Mouse (Mus musculus) macrophage (primary cell): Measurements from ENCODE around the gene Pip5k1a. TPM values are rescaled to one million over a fixed set of nuclear protein-coding genes. Genes with fewer than 3 reads are reported as not detected.
"Not testable (repeated sequence)": the region's sequence is repeated elsewhere in the genome, so short reads cannot be mapped to it uniquely, and the experiment has no call there.

ENCODE experiments used
- H3K27ac ChIP-seq: fragments of 350-480 bp; formaldehyde crosslinking; 2 replicates; pipeline ENCODE4 v1.9.0; 2021
- H3K36me3 ChIP-seq: fragments of 350-480 bp; formaldehyde crosslinking; 2 replicates; pipeline ENCODE4 v1.9.0; 2021; ENCODE audit errors: inconsistent target
- H3K4me3 ChIP-seq: fragments of 350-480 bp; formaldehyde crosslinking; 2 replicates; pipeline ENCODE4 v1.9.0; 2021; ENCODE audit errors: inconsistent target
- H3K79me2 ChIP-seq: fragments of 350-480 bp; formaldehyde crosslinking; 2 replicates; pipeline ENCODE4 v1.9.0; 2021; ENCODE audit errors: inconsistent target
- WGBS: methylation state at CpG from one replicate; pipeline ENCODE4 v1.1.7; 2026; ENCODE audit warnings: inconsistent platforms; ENCODE audit not compliant: missing documents; 5-methylcytosine and 5-hydroxymethylcytosine counted together
- polyA plus RNA-seq: library from polyadenylated mRNA; stranded (reverse); fragments of 250-400 nt; gene quantifications from 3 replicates; pipeline ENCODE4 v1.2.4, GENCODE M21; 2018; ENCODE audit warnings: inconsistent platforms

Gene Pip5k1a
- polyA plus RNA-seq, 1 experiment from 2014 or later: 17.0 TPM

DNA sequence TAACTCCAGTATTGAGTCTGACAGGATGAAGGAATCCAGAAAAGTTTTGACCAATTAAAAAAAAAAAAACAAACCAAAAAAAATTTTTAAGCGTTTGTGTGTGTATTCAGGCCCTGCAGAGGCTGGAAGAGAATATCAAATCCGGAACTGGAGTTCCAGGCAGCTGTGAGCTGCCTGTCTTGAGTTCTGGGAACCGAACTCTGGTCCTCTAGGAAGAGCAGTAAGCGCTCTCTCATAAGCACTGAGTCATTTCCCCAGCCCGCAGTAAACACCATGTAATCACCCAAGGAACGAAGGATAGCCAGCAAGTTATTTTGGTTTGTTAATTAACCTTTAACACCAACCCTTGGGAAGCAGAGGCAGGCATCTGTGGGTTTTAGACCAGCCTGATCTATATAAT, 63.5 kb downstream of the Pip5k1a start:
- Histone ChIP-seq H3K27ac (peak overlapping the region; percentile 74), H3K79me2 (peaks cover 41% of the 10 kb centered on the region), H3K4me3 (no peak overlapping the region), H3K36me3 (no peaks in the 10 kb centered on the region)
- 36% methylated on average over 6 of the region's 6 CpGs for WGBS

DNA sequence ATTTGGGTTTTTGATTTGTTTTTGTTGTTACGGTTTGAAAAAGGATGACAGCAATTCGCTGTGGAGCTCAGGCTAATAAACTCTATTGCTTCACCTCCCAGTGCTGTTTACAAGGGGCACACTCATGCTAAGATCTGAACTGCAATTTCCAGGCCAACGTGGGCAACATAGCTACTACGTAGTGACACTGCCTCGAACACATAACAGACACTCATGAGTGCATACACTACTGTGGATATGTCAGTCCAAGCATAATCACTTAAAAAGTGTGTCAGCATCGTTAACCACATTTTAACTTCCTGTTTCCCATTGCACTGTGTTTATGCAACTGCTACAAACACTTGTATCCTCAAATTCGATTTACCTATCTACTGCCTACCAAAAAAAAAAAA, 63.9 kb downstream of the Pip5k1a start:
- peak overlapping the region; percentile 82 for H3K4me3 ChIP-seq
- H3K79me2 ChIP-seq: peaks cover 45% of the 10 kb centered on the region
- peak overlapping the region; percentile 74 for H3K27ac ChIP-seq
- no peaks in the 10 kb centered on the region for H3K36me3 ChIP-seq
- WGBS: 4% methylated on average over 7 of the region's 7 CpGs

DNA sequence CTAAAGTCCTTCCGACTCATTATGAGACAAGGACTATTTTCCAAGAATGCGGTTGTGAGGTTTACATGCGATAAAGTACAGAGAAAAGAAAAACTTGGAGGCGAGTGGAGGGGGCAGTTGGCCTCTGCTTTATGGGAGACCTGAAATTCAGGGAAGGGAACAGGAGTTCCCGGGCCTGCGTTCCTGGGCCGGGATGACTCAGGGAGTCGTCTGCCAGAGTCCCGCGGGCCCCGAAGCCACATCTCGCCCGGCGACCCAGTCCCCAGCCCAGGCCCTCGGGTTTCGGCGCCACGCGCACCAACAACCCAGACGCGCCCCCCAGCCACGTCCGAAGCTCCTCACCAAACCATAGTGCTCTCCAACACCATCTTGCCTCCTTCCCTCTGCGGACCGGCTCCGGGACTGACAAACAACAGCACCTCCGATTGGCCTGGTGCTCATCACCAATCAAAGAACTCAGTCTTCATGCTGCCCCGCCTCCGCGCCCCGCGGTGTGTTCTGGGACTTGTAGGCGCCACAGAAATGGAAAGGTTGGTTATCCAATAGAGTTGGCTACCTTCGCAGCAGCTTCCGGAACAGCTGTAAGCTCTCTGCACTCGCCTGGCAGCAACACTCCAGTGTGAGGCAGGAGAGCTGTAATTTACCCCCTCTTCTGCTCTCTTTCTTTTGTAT, 64.4 kb downstream of the Pip5k1a start, which contains the start of gene Psmd4:
Psmd4 (minus strand) TSS at position 449 of the 672 bp plus-strand sequence.
- 1% methylated on average over 34 of the region's 36 CpGs for WGBS

DNA sequence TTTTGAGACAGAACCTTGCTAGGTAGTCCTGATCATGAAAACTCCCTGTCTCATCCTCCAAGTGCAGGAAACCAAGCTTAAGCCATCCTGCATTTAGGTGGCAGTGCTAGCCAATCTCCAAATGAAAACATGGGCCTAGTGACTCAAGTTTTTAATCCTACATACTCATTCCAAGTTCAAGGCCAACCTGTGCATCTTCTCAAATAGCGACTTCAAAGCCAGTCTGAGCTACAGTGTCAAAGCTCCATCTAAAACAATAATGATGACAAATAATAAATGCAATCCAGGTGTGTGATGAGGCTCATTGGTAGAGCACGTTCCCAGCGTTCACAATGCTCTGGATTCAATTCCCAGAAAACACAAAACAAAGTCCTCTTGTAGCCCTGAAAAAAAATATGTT, 65.1 kb downstream of the Pip5k1a start:
- 12% methylated on average over 3 of the region's 3 CpGs for WGBS
- Histone ChIP-seq H3K36me3 (peaks cover 2% of the 10 kb centered on the region; the same call in 1 of the 2 replicates), H3K4me3 (peak overlapping the region; percentile 82), H3K27ac (peak overlapping the region; percentile 74; the same call in 1 of the 2 replicates), H3K79me2 (peaks cover 58% of the 10 kb centered on the region)

More for the DNA sequence above, 64.4 kb downstream of the Pip5k1a start, which contains the start of gene Psmd4:
- no peaks in the 10 kb centered on the region for H3K36me3 ChIP-seq
- peak within 1 kb of the TSS; percentile 82 for H3K4me3 ChIP-seq
- peaks cover 51% of the 10 kb centered on the region for H3K79me2 ChIP-seq
- H3K27ac ChIP-seq: peak within 1 kb of the TSS; percentile 74

DNA sequence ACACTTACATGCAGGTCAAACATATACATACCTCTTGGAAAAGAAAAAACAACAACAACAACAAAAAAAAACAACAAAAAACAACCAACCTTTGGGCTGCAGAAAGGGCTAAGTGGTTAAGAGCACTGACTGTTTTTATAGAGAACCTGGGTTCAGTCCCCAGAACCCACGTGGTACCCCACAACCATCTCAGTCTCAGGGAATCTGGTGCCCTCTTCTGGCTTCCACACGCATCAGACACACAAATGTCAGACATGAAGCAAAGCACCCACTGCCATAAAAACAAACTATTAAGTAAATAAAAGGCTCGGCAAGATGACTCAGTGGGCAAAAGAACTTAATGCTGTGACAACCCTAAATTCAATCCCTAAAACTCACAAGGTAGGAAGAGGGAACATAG, 76.8 kb downstream of the Pip5k1a start:
- Histone ChIP-seq H3K79me2 (no peaks in the 10 kb centered on the region), H3K36me3 (peaks cover 36% of the 10 kb centered on the region), H3K27ac (no peak overlapping the region), H3K4me3 (no peak overlapping the region)
- WGBS: 58% methylated on average over 3 of the region's 3 CpGs

DNA sequence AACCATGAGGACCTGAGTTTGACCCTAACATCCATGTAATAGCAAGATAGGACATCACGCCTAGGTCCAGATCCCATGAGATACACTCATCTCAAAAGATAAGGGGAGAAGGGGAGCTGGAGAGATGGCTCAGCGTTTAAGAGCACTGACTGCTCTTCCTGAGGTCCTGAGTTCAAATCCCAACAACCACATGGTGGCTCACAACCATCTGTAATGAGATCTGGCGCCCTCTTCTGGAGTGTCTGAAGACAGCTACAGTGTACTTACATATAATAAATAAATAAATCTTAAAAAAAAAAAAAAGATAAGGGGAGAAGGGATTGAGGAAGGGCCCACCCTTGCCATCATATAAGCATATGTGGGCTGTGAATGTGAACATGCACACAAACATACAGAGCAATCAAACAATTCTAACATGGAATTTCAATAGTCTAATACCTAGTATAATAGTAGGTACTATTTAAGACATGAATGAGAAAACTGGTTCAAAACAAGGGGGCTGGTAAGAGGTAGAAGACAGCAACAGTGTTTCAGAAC, 77.4 kb downstream of the Pip5k1a start:
- peaks cover 31% of the 10 kb centered on the region for H3K36me3 ChIP-seq

DNA sequence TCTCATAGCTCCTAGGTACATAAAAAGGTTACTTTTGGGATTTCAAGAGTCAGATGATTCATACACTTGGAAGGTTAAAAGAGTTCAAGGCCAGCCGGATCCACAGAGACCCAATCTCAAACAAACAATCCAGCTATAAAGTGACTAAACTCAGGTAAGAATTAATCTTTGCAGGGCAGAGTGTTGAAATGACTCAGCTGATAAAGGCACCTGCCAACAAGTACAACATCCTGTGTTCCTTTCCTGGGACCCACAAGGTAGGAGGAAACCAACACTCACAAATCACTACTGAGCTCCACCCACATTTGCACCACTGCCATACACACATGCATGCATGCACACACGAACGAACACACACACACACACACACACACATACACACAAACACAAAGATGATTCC, 78.1 kb downstream of the Pip5k1a start:
- peaks cover 23% of the 10 kb centered on the region for H3K36me3 ChIP-seq
- H3K27ac ChIP-seq: no peak overlapping the region
- H3K4me3 ChIP-seq: no peak overlapping the region
- no peaks in the 10 kb centered on the region for H3K79me2 ChIP-seq
- WGBS: 60% methylated on average over 3 of the region's 3 CpGs

More for the DNA sequence above, 77.4 kb downstream of the Pip5k1a start:
- not testable (repeated sequence) for H3K27ac ChIP-seq, H3K4me3 ChIP-seq, H3K79me2 ChIP-seq
- WGBS: 100% methylated on average over 2 of the region's 3 CpGs

DNA sequence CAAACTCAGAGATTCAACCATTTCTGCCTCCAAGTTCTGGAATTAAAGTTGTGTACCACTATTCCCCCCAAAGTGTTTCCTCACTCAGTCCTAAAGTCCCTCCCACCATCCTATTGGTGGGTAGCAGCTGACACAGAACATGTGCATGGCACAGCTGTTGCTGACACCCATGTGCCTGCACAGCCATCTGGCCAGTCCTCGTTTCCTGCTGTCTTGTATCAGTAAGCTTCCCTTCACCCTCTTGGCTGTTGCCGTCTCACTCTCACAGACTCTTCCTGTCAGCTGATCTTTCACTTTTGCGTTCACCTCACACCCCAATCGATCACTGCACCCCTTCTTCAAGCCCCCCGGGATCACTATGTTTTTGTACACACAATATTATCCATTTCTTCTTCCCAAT, 79.0 kb downstream of the Pip5k1a start:
- H3K36me3 ChIP-seq: peaks cover 14% of the 10 kb centered on the region
- H3K79me2 ChIP-seq: no peaks in the 10 kb centered on the region
- WGBS: 17% methylated on average over 5 of the region's 5 CpGs
- H3K27ac ChIP-seq: 0 out of 2 replicates have a peak overlapping the region, but pooled peaks have one; percentile 10
- H3K4me3 ChIP-seq: no peak overlapping the region

DNA sequence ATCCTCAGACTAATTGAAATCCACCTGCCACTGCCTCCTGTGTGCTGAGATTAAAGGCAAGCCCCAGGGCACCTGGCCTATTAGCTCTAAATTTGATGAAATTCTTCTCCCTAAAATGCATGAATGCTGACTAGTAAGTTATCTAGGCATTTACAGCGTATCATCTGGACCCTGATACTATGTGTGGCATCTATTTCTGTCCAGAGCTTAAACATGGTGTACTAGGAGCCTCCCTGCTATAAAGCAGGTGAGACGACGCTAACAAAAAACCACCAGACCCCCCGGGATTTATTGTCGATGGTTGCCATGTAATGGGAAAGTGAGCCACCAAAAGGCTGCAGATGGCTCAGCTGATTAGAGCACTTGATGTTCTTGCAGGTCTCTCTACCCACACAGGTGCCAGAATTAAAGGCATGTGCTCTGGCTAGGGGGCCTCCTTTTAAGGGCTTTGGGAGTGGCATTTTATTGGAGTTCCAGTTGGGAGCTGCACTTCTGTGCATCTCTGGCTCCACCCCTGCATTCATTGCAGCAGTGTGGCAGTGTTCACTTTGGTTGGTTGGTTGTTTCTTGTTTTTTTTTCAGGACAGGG, 79.6 kb downstream of the Pip5k1a start:
- 0 out of 2 replicates have a peak overlapping the region, but pooled peaks have one; percentile 10 for H3K27ac ChIP-seq

DNA sequence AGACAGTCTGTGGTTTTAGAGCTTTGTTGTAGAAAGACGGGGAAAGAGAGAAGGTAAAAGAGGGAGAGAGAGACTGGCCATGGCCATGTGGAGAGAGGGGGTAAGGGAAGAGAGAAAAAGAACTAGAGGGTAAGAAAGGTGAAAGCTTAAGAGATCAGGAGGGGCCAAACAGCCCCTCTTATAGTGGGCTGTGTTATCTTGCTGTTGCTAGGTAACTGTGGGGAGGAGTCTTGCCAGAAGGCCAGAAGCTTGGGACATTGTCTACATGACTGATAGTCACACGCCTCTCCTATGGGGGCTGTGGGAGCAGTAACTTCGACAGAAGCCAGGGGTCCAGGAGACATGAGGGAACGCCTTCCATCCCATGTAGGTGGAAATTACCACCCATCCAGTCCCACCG, 81.5 kb downstream of the Pip5k1a start:
- no peaks in the 10 kb centered on the region for H3K79me2 ChIP-seq
- H3K36me3 ChIP-seq: peaks cover 2% of the 10 kb centered on the region; the same call in 1 of the 2 replicates
- H3K27ac ChIP-seq: no peak overlapping the region
- H3K4me3 ChIP-seq: no peak overlapping the region
- 83% methylated on average over 5 of the region's 5 CpGs for WGBS

More for the DNA sequence above, 79.6 kb downstream of the Pip5k1a start:
- 53% methylated on average over 5 of the region's 5 CpGs for WGBS
- H3K79me2 ChIP-seq: no peaks in the 10 kb centered on the region
- no peak overlapping the region for H3K4me3 ChIP-seq
- H3K36me3 ChIP-seq: peaks cover 9% of the 10 kb centered on the region; the same call in 1 of the 2 replicates

DNA sequence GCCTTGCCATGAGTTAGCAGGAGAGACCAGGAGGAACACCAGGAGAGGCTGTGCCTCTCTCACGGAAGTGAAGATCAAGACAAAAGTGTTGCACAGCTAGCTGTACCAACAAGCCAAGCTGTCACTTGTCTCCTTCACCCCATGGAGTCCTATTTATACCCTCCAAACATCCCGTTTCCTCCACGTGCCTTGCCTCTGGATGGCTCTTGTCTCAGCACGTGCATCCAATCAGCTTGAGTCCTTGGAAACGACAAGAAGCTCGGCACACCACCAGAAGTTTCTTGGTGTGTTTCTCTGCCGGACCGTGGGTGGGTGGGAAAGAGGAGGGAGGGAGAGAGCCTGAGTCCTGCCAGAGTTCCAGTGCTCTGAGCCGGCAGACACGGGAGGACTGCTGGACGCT, 82.2 kb downstream of the Pip5k1a start:
- 84% methylated on average over 11 of the region's 11 CpGs for WGBS
- H3K79me2 ChIP-seq: no peaks in the 10 kb centered on the region
- H3K36me3 ChIP-seq: no peaks in the 10 kb centered on the region
- H3K4me3 ChIP-seq: no peak overlapping the region
- no peak overlapping the region for H3K27ac ChIP-seq

DNA sequence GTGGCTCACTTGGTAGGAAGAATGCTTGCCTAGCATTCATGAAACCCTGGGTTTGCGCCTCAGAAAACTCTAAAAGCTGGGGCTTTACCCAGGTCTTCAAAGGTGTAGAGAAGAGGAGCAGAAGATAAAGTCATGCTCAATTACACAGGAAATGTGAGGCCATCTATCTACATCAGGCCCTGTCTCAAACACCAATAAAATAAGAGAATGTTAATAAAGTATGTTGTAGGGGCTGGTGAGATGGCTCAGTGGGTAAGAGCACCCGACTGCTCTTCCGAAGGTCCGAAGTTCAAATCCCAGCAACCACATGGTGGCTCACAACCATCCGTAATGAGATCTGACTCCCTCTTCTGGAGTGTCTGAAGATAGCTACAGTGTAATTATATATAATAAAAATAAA, 85.8 kb downstream of the Pip5k1a start:
- H3K27ac ChIP-seq, H3K79me2 ChIP-seq, H3K4me3 ChIP-seq, H3K36me3 ChIP-seq: not testable (repeated sequence)
- WGBS: 100% methylated on average over 1 of the region's 5 CpGs

DNA sequence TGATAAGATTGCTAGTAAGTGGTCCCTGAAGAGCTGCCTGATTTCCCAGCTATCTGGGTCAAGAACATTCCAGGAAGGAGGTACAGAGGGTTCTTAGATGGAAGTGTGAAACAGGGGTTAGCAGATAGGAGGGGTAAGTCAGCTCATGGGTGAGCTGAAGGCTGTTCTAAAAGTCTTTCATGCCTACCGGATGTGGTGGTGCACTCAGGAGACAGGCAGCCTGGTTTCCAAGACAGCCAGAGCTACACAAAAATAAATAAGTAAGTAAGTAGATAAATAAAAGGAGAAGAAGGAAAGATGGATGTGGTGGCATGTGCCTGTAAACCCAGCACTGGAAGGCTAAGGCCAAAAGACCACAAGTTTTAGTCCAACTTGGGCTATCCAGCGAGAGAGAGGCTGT, 88.0 kb downstream of the Pip5k1a start:
- peaks cover 8% of the 10 kb centered on the region; the same call in 1 of the 2 replicates for H3K79me2 ChIP-seq
- 95% methylated on average over 2 of the region's 2 CpGs for WGBS

DNA sequence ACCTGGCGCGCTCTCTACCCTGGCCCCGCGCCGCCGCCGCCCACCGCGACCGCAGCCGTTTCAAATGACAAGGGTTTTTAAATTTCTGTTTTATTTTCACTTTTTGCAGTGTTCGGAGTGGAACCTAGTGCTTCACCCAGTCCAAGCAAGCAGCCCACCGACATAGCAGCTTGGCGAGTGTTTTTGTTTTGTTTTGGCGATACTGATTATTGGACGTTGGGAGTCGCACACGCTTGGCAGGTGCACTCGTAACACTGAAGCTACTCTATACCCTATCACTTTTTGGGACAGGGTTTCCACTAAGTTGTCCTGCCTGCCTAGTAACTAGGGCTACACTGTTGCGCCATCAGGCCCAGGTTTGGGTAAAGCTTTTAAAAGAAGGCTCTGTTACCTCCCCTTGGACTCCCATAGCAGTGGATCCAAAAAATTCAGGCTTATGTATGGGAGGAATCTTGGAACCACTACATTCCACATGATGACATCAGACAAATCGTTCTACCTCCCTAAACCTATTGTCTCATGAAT, 90.1 kb downstream of the Pip5k1a start:
- Histone ChIP-seq H3K4me3 (peak overlapping the region; percentile 75), H3K79me2 (peaks cover 19% of the 10 kb centered on the region; the same call in 1 of the 2 replicates), H3K36me3 (peaks cover 6% of the 10 kb centered on the region; the same call in 1 of the 2 replicates), H3K27ac (no peak overlapping the region)
- 5% methylated on average over 21 of the region's 21 CpGs for WGBS

More for the DNA sequence above, 88.0 kb downstream of the Pip5k1a start:
- Histone ChIP-seq H3K27ac (no peak overlapping the region), H3K4me3 (no peak overlapping the region), H3K36me3 (no peaks in the 10 kb centered on the region)
